Mouse (Mus musculus): ENCODE data around the gene Tcta. TPM values are rescaled to one million over a fixed set of nuclear protein-coding genes. Genes with fewer than 3 reads are reported as not detected.
"Not testable (repeated sequence)": the region's sequence is repeated elsewhere in the genome, so short reads cannot be mapped to it uniquely, and the experiment has no call there.

The Tcta gene
- polyA plus RNA-seq, 1 experiment = 10.5 TPM

DNA sequence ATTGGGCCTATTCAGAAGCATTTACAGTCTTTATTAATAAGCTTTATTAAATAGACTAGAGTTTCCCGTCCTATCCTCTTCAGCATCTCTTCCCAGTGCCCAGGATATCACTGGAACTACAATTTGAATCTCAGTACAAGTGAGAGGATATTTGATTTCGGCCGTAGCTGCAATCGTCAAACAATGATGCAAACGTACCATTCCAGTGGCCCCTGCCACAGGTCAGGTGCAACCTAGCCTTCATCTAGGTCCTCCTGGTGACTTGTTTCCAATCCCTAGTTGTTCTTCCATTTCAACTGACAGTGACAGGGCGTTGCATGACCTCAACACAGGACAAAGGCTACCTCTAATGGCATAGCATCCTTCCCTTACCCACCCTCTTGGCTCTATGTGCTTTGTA is 15.2 kb downstream of the Tcta start:
- Histone ChIP-seq H3K27ac (ENCODE audit: insufficient read depth, low read depth, low read length) (no peak overlapping the region), H3K4me1 (ENCODE audit: control insufficient read depth, insufficient read depth, low read length) (peaks cover 4% of the 10 kb centered on the region), H3K4me3 (ENCODE audit: insufficient read depth, low read length) (peak overlapping the region; percentile 78)
- TF ChIP-seq POLR2A (IDR thresholded peaks at IDR 0.05; ENCODE audit: borderline replicate concordance, low read depth, low read length) (no peak), CTCF (IDR thresholded peaks at IDR 0.05; ENCODE audit: low read depth, low read length) (no peak)

DNA sequence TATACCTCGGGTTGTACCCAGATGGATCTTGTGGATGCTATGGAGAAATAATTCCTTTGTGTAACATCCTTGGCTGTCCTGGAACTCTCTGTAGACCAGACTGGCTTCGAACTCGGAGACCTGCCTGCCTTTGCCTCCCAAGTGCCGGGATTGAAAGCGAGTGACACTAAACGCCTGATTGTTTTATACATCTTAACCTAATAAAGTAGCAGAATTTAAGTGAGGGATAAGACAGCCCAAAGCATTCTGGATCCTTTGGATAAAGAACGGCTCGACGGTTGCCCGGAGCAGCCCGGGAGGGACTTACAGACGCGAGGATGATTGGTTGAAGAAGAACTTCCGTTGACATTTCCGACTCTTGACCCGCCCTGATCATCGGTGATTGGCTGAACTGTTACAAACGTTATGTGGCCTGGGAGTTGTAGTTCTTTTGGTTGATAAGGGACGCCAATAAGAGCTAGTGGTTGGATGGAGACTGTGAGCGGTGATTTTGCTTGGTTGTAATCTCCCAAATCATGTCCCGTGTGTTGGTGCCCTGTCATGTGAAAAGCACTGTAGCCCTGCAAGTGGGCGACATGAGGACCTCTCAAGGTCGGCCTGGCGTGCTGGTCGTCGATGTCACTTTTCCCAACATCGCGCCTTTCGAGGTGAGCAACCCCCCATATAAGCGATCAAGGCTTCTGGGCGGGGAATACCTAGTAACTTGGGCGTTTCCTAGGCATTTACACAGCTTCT is 15.8 kb downstream of the Tcta start, which contains the start of gene Nicn1:
Gene Nicn1, plus strand, starts transcription at position 414 of the 735 bp plus-strand sequence.
- Histone ChIP-seq H3K4me1 (ENCODE audit: control insufficient read depth, insufficient read depth, low read length) (peaks cover 4% of the 10 kb centered on the region), H3K27ac (ENCODE audit: insufficient read depth, low read depth, low read length) (peak within 1 kb of the TSS; percentile 8; the same call in 1 of the 2 replicates), H3K4me3 (ENCODE audit: insufficient read depth, low read length) (peak within 1 kb of the TSS; percentile 78)
- TF ChIP-seq CTCF (IDR thresholded peaks at IDR 0.05; ENCODE audit: low read depth, low read length) (no peak), POLR2A (IDR thresholded peaks at IDR 0.05; ENCODE audit: borderline replicate concordance, low read depth, low read length) (no peak)

DNA sequence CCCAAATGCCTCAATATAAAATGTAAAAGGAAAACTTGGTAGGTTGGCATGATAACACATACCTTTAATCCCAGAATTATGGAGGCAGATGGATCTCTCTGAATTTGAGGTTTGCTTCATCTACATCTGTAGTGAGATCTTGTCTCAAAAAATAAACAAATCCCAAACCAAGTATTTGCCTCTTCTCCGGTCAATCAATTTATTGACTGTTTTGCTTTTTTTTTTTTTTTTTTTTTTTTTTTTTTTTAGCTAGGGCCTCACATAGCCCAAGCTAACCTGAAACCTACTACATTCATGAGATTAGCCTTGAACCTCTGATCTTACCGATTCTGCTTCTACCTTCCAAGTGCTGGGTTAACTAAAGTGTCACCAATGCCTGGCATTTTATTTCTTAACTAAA is 16.6 kb downstream of the Tcta start:
- TF ChIP-seq CTCF (IDR thresholded peaks at IDR 0.05; ENCODE audit: low read depth, low read length) = no peak
- no peak for TF ChIP-seq POLR2A (IDR thresholded peaks at IDR 0.05; ENCODE audit: borderline replicate concordance, low read depth, low read length)
- Histone ChIP-seq H3K27ac (ENCODE audit: insufficient read depth, low read depth, low read length) (no peak overlapping the region), H3K4me1 (ENCODE audit: control insufficient read depth, insufficient read depth, low read length) (peaks cover 4% of the 10 kb centered on the region), H3K4me3 (ENCODE audit: insufficient read depth, low read length) (no peak overlapping the region)

DNA sequence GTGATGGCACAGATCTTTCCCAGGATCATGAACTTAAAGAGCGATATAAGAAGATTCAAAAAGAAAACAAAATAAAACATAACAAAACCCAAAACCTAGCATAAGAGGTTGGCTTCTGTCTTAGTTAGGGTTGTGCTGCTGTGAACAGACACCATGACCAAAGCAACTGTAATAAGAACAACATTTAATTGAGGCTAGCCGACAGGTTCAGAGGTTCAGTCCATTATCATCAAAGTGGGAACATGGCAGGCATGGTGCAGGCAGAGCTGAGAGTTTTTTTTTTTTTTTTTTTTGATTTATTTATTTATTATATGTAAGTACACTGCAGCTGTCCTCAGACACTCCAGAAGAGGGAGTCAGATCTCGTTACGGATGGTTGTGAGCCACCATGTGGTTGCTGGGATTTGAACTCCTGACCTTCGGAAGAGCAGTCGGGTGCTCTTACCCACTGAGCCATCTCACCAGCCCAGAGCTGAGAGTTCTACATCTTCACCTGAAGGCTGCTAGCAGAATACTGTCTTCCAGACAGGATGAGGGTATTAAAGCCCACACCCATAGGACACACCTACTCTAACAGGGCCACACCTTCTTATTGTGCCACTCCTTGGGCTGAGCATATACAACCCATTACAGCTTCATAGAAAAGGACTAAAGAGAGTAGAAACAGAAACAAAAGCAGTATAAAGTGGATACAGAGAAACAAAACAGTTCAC is 18.3 kb downstream of the Tcta start:
- not testable (repeated sequence) for H3K27ac ChIP-seq (ENCODE audit: insufficient read depth, low read depth, low read length); H3K4me1 ChIP-seq (ENCODE audit: control insufficient read depth, insufficient read depth, low read length); H3K4me3 ChIP-seq (ENCODE audit: insufficient read depth, low read length)

DNA sequence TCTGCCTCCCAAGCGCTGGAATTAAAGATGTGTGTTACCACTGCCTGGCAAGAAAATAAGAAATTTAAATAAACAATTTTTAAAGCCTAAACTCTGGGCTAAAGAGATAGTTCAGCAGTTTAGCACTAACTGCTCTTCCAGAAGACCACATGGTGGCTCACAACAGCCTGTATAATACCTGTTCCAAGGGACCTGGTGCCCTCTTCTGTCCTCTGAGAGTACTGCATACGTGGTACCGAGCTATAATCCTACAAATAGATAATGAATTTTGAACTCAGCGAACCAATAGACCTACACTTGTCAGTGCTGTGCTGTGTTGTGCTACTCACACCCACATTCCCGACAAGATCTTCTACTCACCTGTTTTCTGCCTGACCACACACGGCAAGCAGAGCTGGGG is 21.6 kb downstream of the Tcta start:
- TF ChIP-seq CTCF (IDR thresholded peaks at IDR 0.05; ENCODE audit: low read depth, low read length) (no peak), POLR2A (IDR thresholded peaks at IDR 0.05; ENCODE audit: borderline replicate concordance, low read depth, low read length) (no peak)
- Histone ChIP-seq H3K4me3 (ENCODE audit: insufficient read depth, low read length) (no peak overlapping the region), H3K27ac (ENCODE audit: insufficient read depth, low read depth, low read length) (no peak overlapping the region), H3K4me1 (ENCODE audit: control insufficient read depth, insufficient read depth, low read length) (peaks cover 4% of the 10 kb centered on the region; the same call in 1 of the 2 replicates)

DNA sequence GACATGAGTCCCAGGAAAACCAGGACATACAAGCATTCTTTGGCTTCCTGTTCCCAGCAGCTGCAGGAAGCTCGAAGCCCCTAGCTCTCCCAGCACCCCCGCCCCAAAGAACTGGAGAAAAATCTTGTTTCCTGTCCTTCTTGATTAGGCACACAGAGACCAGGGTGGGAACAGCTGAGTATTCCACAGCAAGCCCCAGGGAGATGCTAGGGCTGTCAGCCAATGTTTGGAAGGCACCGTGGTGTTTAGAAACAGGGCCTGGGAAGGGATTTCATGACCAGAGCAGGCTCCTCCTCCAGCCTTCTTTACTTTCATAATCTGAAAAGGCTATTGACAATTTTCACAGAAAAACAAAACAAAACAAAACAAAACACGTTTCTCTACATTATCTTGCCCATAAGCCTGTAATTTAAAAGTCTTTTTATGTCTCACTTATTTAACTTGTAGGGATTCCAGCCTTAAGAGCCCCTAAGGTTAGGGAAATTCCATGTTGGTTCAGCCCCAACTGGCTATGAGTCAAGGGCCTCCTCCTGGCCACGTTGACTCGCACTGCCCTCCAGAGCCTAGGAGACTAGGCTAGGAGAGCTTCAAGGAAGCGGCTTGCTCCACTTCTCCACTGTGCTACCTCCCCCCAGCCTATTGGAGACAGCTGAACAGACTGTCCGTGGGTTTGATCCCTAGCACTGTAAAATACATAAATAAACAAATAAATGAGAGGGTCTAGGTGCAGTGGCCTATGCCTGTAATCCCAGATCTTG is 25.7 kb downstream of the Tcta start:
- H3K4me3 ChIP-seq (ENCODE audit: insufficient read depth, low read length) = no peak overlapping the region
- H3K27ac ChIP-seq (ENCODE audit: insufficient read depth, low read depth, low read length) = no peak overlapping the region

DNA sequence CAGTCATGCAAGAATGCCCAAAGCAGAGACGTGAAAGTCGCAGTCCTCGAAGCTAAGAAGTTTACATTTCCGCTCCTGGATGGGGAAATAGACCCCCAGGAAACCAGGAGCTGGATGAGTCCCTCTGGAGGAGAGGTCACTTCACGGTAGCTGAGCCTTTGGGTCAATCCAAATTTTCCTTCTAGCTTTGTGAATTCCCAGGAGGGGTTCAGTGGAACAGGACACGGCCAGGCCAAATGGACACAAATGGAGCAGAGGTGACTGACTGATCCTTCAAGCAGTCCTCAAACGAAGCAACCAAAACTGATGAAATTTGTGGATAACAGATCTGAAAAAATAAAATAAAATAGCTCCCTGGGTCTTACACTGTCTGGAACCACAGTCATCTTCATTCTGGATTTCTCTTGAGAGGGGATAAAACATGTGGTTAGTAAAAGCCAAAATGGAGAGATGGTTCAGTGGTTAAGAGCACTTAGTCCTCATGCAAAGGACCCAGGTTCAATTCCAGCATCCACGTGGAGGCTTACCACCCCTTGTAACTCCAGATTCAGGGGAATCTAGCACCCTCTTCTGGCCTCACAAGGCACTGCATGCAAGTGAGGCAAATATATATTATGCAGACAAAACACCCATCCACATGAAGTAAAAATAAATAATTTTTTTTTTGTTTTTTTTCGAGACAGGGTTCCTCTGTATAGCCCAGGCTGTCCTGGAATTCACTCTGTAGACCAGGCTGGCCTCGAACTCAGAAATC is 27.1 kb downstream of the Tcta start:
- Histone ChIP-seq H3K4me3 (ENCODE audit: insufficient read depth, low read length) (no peak overlapping the region), H3K27ac (ENCODE audit: insufficient read depth, low read depth, low read length) (no peak overlapping the region), H3K4me1 (ENCODE audit: control insufficient read depth, insufficient read depth, low read length) (peaks cover 4% of the 10 kb centered on the region; the same call in 1 of the 2 replicates)
- TF ChIP-seq CTCF (IDR thresholded peaks at IDR 0.05; ENCODE audit: low read depth, low read length) (0 out of 2 replicates have a peak, but pooled peaks have one; percentile 5), POLR2A (IDR thresholded peaks at IDR 0.05; ENCODE audit: borderline replicate concordance, low read depth, low read length) (no peak)

More for the DNA sequence above, 25.7 kb downstream of the Tcta start:
- peaks cover 4% of the 10 kb centered on the region; the same call in 1 of the 2 replicates for H3K4me1 ChIP-seq (ENCODE audit: control insufficient read depth, insufficient read depth, low read length)
- TF ChIP-seq CTCF (IDR thresholded peaks at IDR 0.05; ENCODE audit: low read depth, low read length) (no peak), POLR2A (IDR thresholded peaks at IDR 0.05; ENCODE audit: borderline replicate concordance, low read depth, low read length) (no peak)

DNA sequence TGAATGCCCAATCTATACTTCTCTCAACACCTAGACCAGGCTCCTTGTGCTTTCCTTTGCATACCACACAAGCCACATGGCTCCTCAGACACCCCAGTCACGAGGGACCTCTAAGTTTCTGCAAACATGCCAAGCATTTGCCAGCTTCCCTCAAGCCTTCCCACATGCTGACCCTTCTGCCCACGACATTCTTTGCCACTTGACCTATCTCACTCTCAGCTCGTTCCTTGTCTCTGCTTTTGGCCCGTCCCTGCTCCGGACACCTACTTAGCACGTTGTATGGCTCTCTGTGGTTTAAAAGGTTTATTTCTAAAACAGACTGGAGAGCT is 30.7 kb downstream of the Tcta start:
- Histone ChIP-seq H3K4me3 (ENCODE audit: insufficient read depth, low read length) (no peak overlapping the region), H3K27ac (ENCODE audit: insufficient read depth, low read depth, low read length) (no peak overlapping the region), H3K4me1 (ENCODE audit: control insufficient read depth, insufficient read depth, low read length) (peaks cover 2% of the 10 kb centered on the region; the same call in 1 of the 2 replicates)
- TF ChIP-seq POLR2A (IDR thresholded peaks at IDR 0.05; ENCODE audit: borderline replicate concordance, low read depth, low read length) = no peak
- TF ChIP-seq CTCF (IDR thresholded peaks at IDR 0.05; ENCODE audit: low read depth, low read length) = no peak

All from bone marrow macrophage, adult 2 months (primary cell).